Mouse (Mus musculus): ENCODE data around the gene Dagla. TPM values are rescaled to one million over a fixed set of nuclear protein-coding genes. Genes with fewer than 3 reads are reported as not detected.

The Dagla gene
- polyA plus RNA-seq, 1 experiment from 2014 or later, result 1.8 TPM

GRCm38 (mm10) chr19:10271592-10271991, 33.1 kb downstream of the Dagla start:
- H3K36me3 ChIP-seq (ENCODE audit: control insufficient read depth, insufficient read depth, low read length), result no peaks in the 10 kb centered on the region
- peaks cover 9% of the 10 kb centered on the region for H3K4me1 ChIP-seq (replicated peaks; ENCODE audit: control insufficient read depth, insufficient read depth, low read length)
- H3K4me3 ChIP-seq (ENCODE audit: low read depth, low read length), result no peak overlapping the region
- H3K27ac ChIP-seq (ENCODE audit: low read depth, low read length), result no peak overlapping the region
- no peak overlapping the region for H3K4me2 ChIP-seq (replicated peaks; ENCODE audit: low read depth, low read length)
- no peaks in the 10 kb centered on the region for H3K9me3 ChIP-seq (ENCODE audit: control insufficient read depth, low read length)
- H3K27me3 ChIP-seq (ENCODE audit: control insufficient read depth, insufficient read depth, low read length), result peaks cover 15% of the 10 kb centered on the region
- no peak overlapping the region for H3K9ac ChIP-seq (ENCODE audit: low read depth, low read length)
- ATAC-seq (ENCODE audit: low FRiP score) (no peak), DNase-seq (ENCODE audit: low spot score) (no peak)
- 89% methylated on average over 7 of the region's 7 CpGs for WGBS

- Histone ChIP-seq H3K4me3 (ENCODE audit: low read depth, low read length) (no peak overlapping the region), H3K4me1 (replicated peaks; ENCODE audit: control insufficient read depth, insufficient read depth, low read length) (peaks cover 9% of the 10 kb centered on the region), H3K36me3 (ENCODE audit: control insufficient read depth, insufficient read depth, low read length) (no peaks in the 10 kb centered on the region), H3K4me2 (replicated peaks; ENCODE audit: low read depth, low read length) (no peak overlapping the region), H3K9me3 (ENCODE audit: control insufficient read depth, low read length) (no peaks in the 10 kb centered on the region), H3K27me3 (ENCODE audit: control insufficient read depth, insufficient read depth, low read length) (peaks cover 6% of the 10 kb centered on the region), H3K9ac (ENCODE audit: low read depth, low read length) (no peak overlapping the region), H3K27ac (ENCODE audit: low read depth, low read length) (no peak overlapping the region)
- DNase-seq (ENCODE audit: low spot score), result no peak
- WGBS, result 88% methylated on average over 5 of the region's 5 CpGs
- no peak for ATAC-seq (ENCODE audit: low FRiP score)
Observed at GRCm38 (mm10) chr19:10270356-10270755, 34.3 kb downstream of the Dagla start.

GRCm38 (mm10) chr19:10268851-10269250, 35.8 kb downstream of the Dagla start:
- Histone ChIP-seq H3K27me3 (ENCODE audit: control insufficient read depth, insufficient read depth, low read length) (peaks cover 6% of the 10 kb centered on the region), H3K4me3 (ENCODE audit: low read depth, low read length) (no peak overlapping the region), H3K36me3 (ENCODE audit: control insufficient read depth, insufficient read depth, low read length) (no peaks in the 10 kb centered on the region), H3K27ac (ENCODE audit: low read depth, low read length) (no peak overlapping the region), H3K4me1 (replicated peaks; ENCODE audit: control insufficient read depth, insufficient read depth, low read length) (peaks cover 9% of the 10 kb centered on the region), H3K9ac (ENCODE audit: low read depth, low read length) (no peak overlapping the region), H3K9me3 (ENCODE audit: control insufficient read depth, low read length) (no peaks in the 10 kb centered on the region), H3K4me2 (replicated peaks; ENCODE audit: low read depth, low read length) (no peak overlapping the region)
- ATAC-seq (ENCODE audit: low FRiP score) (no peak), DNase-seq (ENCODE audit: low spot score) (no peak)
- WGBS, result 79% methylated on average over 15 of the region's 15 CpGs

GRCm38 (mm10) chr19:10267953-10268352, 36.7 kb downstream of the Dagla start:
- DNase-seq (ENCODE audit: low spot score), result no peak
- peaks cover 6% of the 10 kb centered on the region for H3K27me3 ChIP-seq (ENCODE audit: control insufficient read depth, insufficient read depth, low read length)

GRCm38 (mm10) chr19:10267057-10267456, 37.6 kb downstream of the Dagla start:
- H3K4me1 ChIP-seq (replicated peaks; ENCODE audit: control insufficient read depth, insufficient read depth, low read length), result peaks cover 5% of the 10 kb centered on the region
- H3K9me3 ChIP-seq (ENCODE audit: control insufficient read depth, low read length), result no peaks in the 10 kb centered on the region
- peak; percentile 44 for DNase-seq (ENCODE audit: low spot score)
- 0 out of 2 replicates have a peak overlapping the region, but pooled peaks have one; percentile 42 for H3K27ac ChIP-seq (ENCODE audit: low read depth, low read length)
- ATAC-seq (ENCODE audit: low FRiP score), result peak; percentile 45; the same call in 1 of the 2 replicates
- 12% methylated on average over 15 of the region's 15 CpGs for WGBS
- no peak overlapping the region for H3K4me2 ChIP-seq (replicated peaks; ENCODE audit: low read depth, low read length)
- H3K36me3 ChIP-seq (ENCODE audit: control insufficient read depth, insufficient read depth, low read length), result no peaks in the 10 kb centered on the region
- H3K27me3 ChIP-seq (ENCODE audit: control insufficient read depth, insufficient read depth, low read length), result peaks cover 6% of the 10 kb centered on the region
- H3K9ac ChIP-seq (ENCODE audit: low read depth, low read length), result peak overlapping the region; percentile 11; the same call in 1 of the 2 replicates
- H3K4me3 ChIP-seq (ENCODE audit: low read depth, low read length), result no peak overlapping the region

More at GRCm38 (mm10) chr19:10267953-10268352, 36.7 kb downstream of the Dagla start:
- no peak for ATAC-seq (ENCODE audit: low FRiP score)
- no peak overlapping the region for H3K9ac ChIP-seq (ENCODE audit: low read depth, low read length)
- peaks cover 8% of the 10 kb centered on the region for H3K4me1 ChIP-seq (replicated peaks; ENCODE audit: control insufficient read depth, insufficient read depth, low read length)
- H3K4me2 ChIP-seq (replicated peaks; ENCODE audit: low read depth, low read length), result no peak overlapping the region
- no peak overlapping the region for H3K27ac ChIP-seq (ENCODE audit: low read depth, low read length)
- no peaks in the 10 kb centered on the region for H3K9me3 ChIP-seq (ENCODE audit: control insufficient read depth, low read length)
- WGBS, result 88% methylated on average over 10 of the region's 10 CpGs
- no peaks in the 10 kb centered on the region for H3K36me3 ChIP-seq (ENCODE audit: control insufficient read depth, insufficient read depth, low read length)
- H3K4me3 ChIP-seq (ENCODE audit: low read depth, low read length), result no peak overlapping the region

- H3K9me3 ChIP-seq (ENCODE audit: control insufficient read depth, low read length), result no peaks in the 10 kb centered on the region
- no peak overlapping the region for H3K27ac ChIP-seq (ENCODE audit: low read depth, low read length)
- DNase-seq (ENCODE audit: low spot score) (peak; percentile 82), ATAC-seq (ENCODE audit: low FRiP score) (peak; percentile 68; the same call in 1 of the 2 replicates)
- H3K4me1 ChIP-seq (replicated peaks; ENCODE audit: control insufficient read depth, insufficient read depth, low read length), result peaks cover 5% of the 10 kb centered on the region
- no peak overlapping the region for H3K9ac ChIP-seq (ENCODE audit: low read depth, low read length)
- peaks cover 6% of the 10 kb centered on the region for H3K27me3 ChIP-seq (ENCODE audit: control insufficient read depth, insufficient read depth, low read length)
- H3K4me3 ChIP-seq (ENCODE audit: low read depth, low read length), result no peak overlapping the region
- H3K36me3 ChIP-seq (ENCODE audit: control insufficient read depth, insufficient read depth, low read length), result no peaks in the 10 kb centered on the region
- 25% methylated on average over 14 of the region's 14 CpGs for WGBS
- H3K4me2 ChIP-seq (replicated peaks; ENCODE audit: low read depth, low read length), result no peak overlapping the region
Observed at GRCm38 (mm10) chr19:10266196-10266850, 38.4 kb downstream of the Dagla start.

GRCm38 (mm10) chr19:10261369-10261768, 43.3 kb downstream of the Dagla start:
- Histone ChIP-seq H3K36me3 (ENCODE audit: control insufficient read depth, insufficient read depth, low read length) (no peaks in the 10 kb centered on the region), H3K4me2 (replicated peaks; ENCODE audit: low read depth, low read length) (no peak overlapping the region), H3K4me3 (ENCODE audit: low read depth, low read length) (no peak overlapping the region), H3K9me3 (ENCODE audit: control insufficient read depth, low read length) (no peaks in the 10 kb centered on the region), H3K4me1 (replicated peaks; ENCODE audit: control insufficient read depth, insufficient read depth, low read length) (peaks cover 2% of the 10 kb centered on the region; the same call in 1 of the 2 replicates), H3K27me3 (ENCODE audit: control insufficient read depth, insufficient read depth, low read length) (peaks cover 3% of the 10 kb centered on the region; the same call in 1 of the 2 replicates), H3K9ac (ENCODE audit: low read depth, low read length) (no peak overlapping the region), H3K27ac (ENCODE audit: low read depth, low read length) (no peak overlapping the region)
- DNase-seq (ENCODE audit: low spot score) (no peak), ATAC-seq (ENCODE audit: low FRiP score) (no peak)
- 81% methylated on average over 7 of the region's 7 CpGs for WGBS

- H3K9me3 ChIP-seq (ENCODE audit: control insufficient read depth, low read length), result no peaks in the 10 kb centered on the region
- WGBS, result 21% methylated on average over 6 of the region's 6 CpGs
Observed at GRCm38 (mm10) chr19:10258279-10259011, 46.2 kb downstream of the Dagla start.

More at GRCm38 (mm10) chr19:10258279-10259011, 46.2 kb downstream of the Dagla start:
- DNase-seq (ENCODE audit: low spot score), result peak; percentile 88
- ATAC-seq (ENCODE audit: low FRiP score), result peak; percentile 69; the same call in 1 of the 2 replicates
- no peaks in the 10 kb centered on the region for H3K27me3 ChIP-seq (ENCODE audit: control insufficient read depth, insufficient read depth, low read length)
- peaks cover 2% of the 10 kb centered on the region; the same call in 1 of the 2 replicates for H3K4me1 ChIP-seq (replicated peaks; ENCODE audit: control insufficient read depth, insufficient read depth, low read length)
- no peak overlapping the region for H3K27ac ChIP-seq (ENCODE audit: low read depth, low read length)
- no peak overlapping the region for H3K4me2 ChIP-seq (replicated peaks; ENCODE audit: low read depth, low read length)
- H3K9ac ChIP-seq (ENCODE audit: low read depth, low read length), result no peak overlapping the region
- H3K4me3 ChIP-seq (ENCODE audit: low read depth, low read length), result no peak overlapping the region
- H3K36me3 ChIP-seq (ENCODE audit: control insufficient read depth, insufficient read depth, low read length), result no peaks in the 10 kb centered on the region

All from hindbrain, embryonic 11.5 days (tissue).